In the genomic region with DNA sequence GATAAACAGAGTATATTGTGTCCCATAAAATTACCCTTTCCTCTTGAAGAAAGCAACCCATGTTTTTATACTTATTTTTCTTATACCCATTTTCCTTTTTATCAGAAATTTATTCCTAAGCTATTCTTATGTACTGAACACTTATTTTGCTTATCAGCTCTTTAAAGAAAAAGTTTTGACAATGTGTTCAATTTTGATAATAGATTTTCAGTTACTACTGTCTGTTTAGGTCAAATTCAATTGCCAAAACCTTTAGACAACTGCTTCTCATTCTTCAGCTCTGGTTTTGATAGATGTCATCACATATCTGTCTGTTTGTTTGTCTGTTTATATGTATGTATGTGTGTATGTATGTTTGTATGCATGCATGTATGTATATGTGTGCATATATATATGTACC, we compare ENCODE assay signal across 19 mouse cellular contexts.
"Had no signal": no experiment of that assay in that cellular context is flagged by ENCODE, and none has a peak within 500 bp of the region (broad histone marks: within the 10 kb centered on the region; RNA-seq: fewer than 3 reads in every experiment).

No protein-coding gene starts in this region.

- H3K9me3 ChIP-seq: liver, embryonic 15.5 days; megakaryocyte, embryonic 14.5 days; midbrain, embryonic 10.5 days; midbrain, embryonic 12.5 days; neural tube, embryonic 13.5 days; neural tube, embryonic 15.5 days; stomach, embryonic 15.5 days had no signal

- H3K4me2 ChIP-seq: liver, embryonic 11.5 days; liver, embryonic 15.5 days; lung, embryonic 14.5 days; midbrain, embryonic 12.5 days; neural tube, embryonic 13.5 days; neural tube, embryonic 15.5 days; stomach, embryonic 15.5 days had no signal

- H3K9ac ChIP-seq: liver, embryonic 15.5 days; lung, embryonic 14.5 days; midbrain, embryonic 12.5 days; neural tube, embryonic 13.5 days; neural tube, embryonic 15.5 days; stomach, embryonic 15.5 days had no signal

- H3K36me3 ChIP-seq: liver, embryonic 15.5 days; midbrain, embryonic 10.5 days; midbrain, embryonic 12.5 days; neural tube, embryonic 13.5 days; neural tube, embryonic 15.5 days; stomach, embryonic 15.5 days had no signal

- H3K4me1 ChIP-seq: liver, embryonic 15.5 days; neural tube, embryonic 13.5 days; neural tube, embryonic 15.5 days; stomach, embryonic 15.5 days had no signal

- DNase-seq: lung, adult 18-20 months; lung, embryonic 14.5 days; lung, postnatal 10 days; lung, postnatal 4 days; midbrain, embryonic 14.5 days; right cerebral cortex, postnatal 14 days; thymus, adult 2 months; thymus, postnatal 25 days; thymus, postnatal 4 days had no signal

- H3K27me3 ChIP-seq: liver, embryonic 15.5 days; megakaryocyte, embryonic 14.5 days; midbrain, embryonic 12.5 days; neural tube, embryonic 13.5 days; neural tube, embryonic 15.5 days; stomach, embryonic 15.5 days had no signal

- H3K4me3 ChIP-seq: liver, embryonic 15.5 days; megakaryocyte, embryonic 14.5 days; midbrain, embryonic 10.5 days; midbrain, embryonic 12.5 days; myocyte; neural tube, embryonic 13.5 days; neural tube, embryonic 15.5 days; stomach, embryonic 15.5 days had no signal

- H3K27ac ChIP-seq: liver, embryonic 15.5 days; midbrain, embryonic 10.5 days; midbrain, embryonic 12.5 days; neural tube, embryonic 13.5 days; neural tube, embryonic 15.5 days; stomach, embryonic 15.5 days; stomach, postnatal 0 days had no signal
